Mouse (Mus musculus) CH12.LX (cell line): Measurements from ENCODE around the gene Sgtb. TPM values are rescaled to one million over a fixed set of nuclear protein-coding genes. Genes with fewer than 3 reads are reported as not detected.

ENCODE experiments used
- DNase-seq: peaks from one replicate; pipeline ENCODE4 v3.0.0-alpha.2; 2013; ENCODE audit errors: extremely low read depth
- H3K27ac ChIP-seq: 2 replicates; pipeline ENCODE4 v1.5.1; 2012; ENCODE audit warnings: low read depth, mild to moderate bottlenecking, control low read depth, moderate library complexity; ENCODE audit not compliant: insufficient read depth
- H3K27me3 ChIP-seq: replicated peaks from 2 replicates; pipeline ENCODE3; 2012; ENCODE audit warnings: inconsistent platforms
- H3K36me3 ChIP-seq, 2 experiments: replicated peaks in 1 of 2; 2 replicates each; pipeline versions ENCODE3 to v1.6.1; 2012; ENCODE audit warnings: inconsistent platforms in 1 of 2, low read length in 1 of 2, mild to moderate bottlenecking in 1 of 2, mixed read lengths in 1 of 2, moderate library complexity in 1 of 2; ENCODE audit not compliant: control insufficient read depth in 1 of 2, insufficient read depth in 1 of 2
- H3K4me1 ChIP-seq, 2 experiments: 2 replicates each; pipeline ENCODE4 v1.6.1; 2012; ENCODE audit warnings: inconsistent platforms in 1 of 2, moderate library complexity in 1 of 2; ENCODE audit not compliant: insufficient read depth in 2 of 2, control insufficient read depth in 1 of 2
- H3K4me2 ChIP-seq: 2 replicates; pipeline ENCODE4 v1.6.1; 2012; ENCODE audit warnings: low read depth, mild to moderate bottlenecking, control low read depth; ENCODE audit not compliant: poor library complexity, insufficient read depth, severe bottlenecking
- H3K4me3 ChIP-seq, 3 experiments: fragments of 150-350 bp in 1 of 3; sonication (generic) in 1 of 3; replicated peaks in 1 of 3; 2 replicates each; pipeline versions ENCODE3 to v1.5.1; 2011 to 2012; ENCODE audit warnings: low read depth in 2 of 3, low read length in 2 of 3, mild to moderate bottlenecking in 2 of 3, moderate library complexity in 2 of 3, control low read depth in 1 of 3, improper control_type of control experiment in 1 of 3, inconsistent platforms in 1 of 3, mixed read lengths in 1 of 3; ENCODE audit not compliant: poor library complexity in 1 of 3
- H3K79me2 ChIP-seq: replicated peaks from 2 replicates; pipeline ENCODE4 v1.6.1; 2012; ENCODE audit warnings: mild to moderate bottlenecking, moderate library complexity; ENCODE audit not compliant: control insufficient read depth, poor library complexity, insufficient read depth, severe bottlenecking; ENCODE audit errors: extremely low read depth
- H3K9ac ChIP-seq: 2 replicates; pipeline ENCODE4 v1.6.1; 2012; ENCODE audit warnings: low read depth, mild to moderate bottlenecking, control low read depth, moderate library complexity; ENCODE audit not compliant: insufficient read depth
- H3K9me3 ChIP-seq: replicated peaks from 2 replicates; pipeline ENCODE3; 2012; ENCODE audit warnings: low read length, inconsistent platforms, mixed read lengths
- CTCF ChIP-seq, 2 experiments: IDR thresholded peaks in 1 of 2; conservative IDR thresholded peaks in 1 of 2; 2 replicates each; pipeline ENCODE4 v1.5.1; 2011 to 2012; ENCODE audit warnings: low read depth in 2 of 2, low read length in 2 of 2, improper control_type of control experiment in 1 of 2, inconsistent platforms in 1 of 2, mild to moderate bottlenecking in 1 of 2, moderate library complexity in 1 of 2
- ELF1 ChIP-seq: IDR thresholded peaks from 2 replicates; pipeline ENCODE4 v1.6.1; 2014; ENCODE audit warnings: low read depth, mild to moderate bottlenecking, inconsistent platforms, low read length, improper control_type of control experiment
- EP300 ChIP-seq: IDR thresholded peaks from 2 replicates; pipeline ENCODE4 v1.6.1; 2011; ENCODE audit warnings: low read length, improper control_type of control experiment
- ETS1 ChIP-seq: conservative IDR thresholded peaks from 2 replicates; pipeline ENCODE4 v1.6.1; 2012; ENCODE audit warnings: low read depth, mild to moderate bottlenecking, inconsistent platforms, low read length, improper control_type of control experiment, moderate library complexity
- HCFC1 ChIP-seq: IDR thresholded peaks from 2 replicates; pipeline ENCODE4 v1.6.1; 2012; ENCODE audit warnings: low read depth, mild to moderate bottlenecking, inconsistent platforms, low read length, improper control_type of control experiment
- KAT2A ChIP-seq: IDR thresholded peaks from 2 replicates; pipeline ENCODE4 v1.6.1; 2012; ENCODE audit warnings: low read length, improper control_type of control experiment, inconsistent platforms; ENCODE audit not compliant: insufficient replicate concordance
- MAFK ChIP-seq: IDR thresholded peaks from 2 replicates; pipeline ENCODE4 v1.6.1; 2011; ENCODE audit warnings: low read length, improper control_type of control experiment; ENCODE audit not compliant: insufficient replicate concordance
- MAZ ChIP-seq: IDR thresholded peaks from 2 replicates; pipeline ENCODE4 v1.6.1; 2012; ENCODE audit warnings: low read depth, mild to moderate bottlenecking, inconsistent platforms, low read length, improper control_type of control experiment, moderate library complexity
- MEF2A ChIP-seq: IDR thresholded peaks from 2 replicates; pipeline ENCODE4 v1.6.1; 2014; ENCODE audit warnings: low read depth, mild to moderate bottlenecking, inconsistent platforms, low read length, improper control_type of control experiment, borderline replicate concordance
- NRF1 ChIP-seq: IDR thresholded peaks from 2 replicates; pipeline ENCODE4 v1.6.1; 2014; ENCODE audit warnings: low read depth, mild to moderate bottlenecking, inconsistent platforms, low read length, improper control_type of control experiment, moderate library complexity
- POLR2AphosphoS2 ChIP-seq: IDR thresholded peaks from 2 replicates; pipeline ENCODE4 v1.6.1; 2011; ENCODE audit warnings: low read depth, low read length, improper control_type of control experiment
- RAD21 ChIP-seq: IDR thresholded peaks from 2 replicates; pipeline ENCODE4 v1.6.1; 2011; ENCODE audit warnings: low read depth, mild to moderate bottlenecking, low read length, improper control_type of control experiment, moderate library complexity
- RCOR1 ChIP-seq: conservative IDR thresholded peaks from 2 replicates; pipeline ENCODE4 v1.6.1; 2012; ENCODE audit warnings: low read depth, mild to moderate bottlenecking, inconsistent platforms, low read length, improper control_type of control experiment
- SMC3 ChIP-seq: IDR thresholded peaks from 2 replicates; pipeline ENCODE4 v1.6.1; 2011; ENCODE audit warnings: low read depth, low read length, improper control_type of control experiment
- TCF12 ChIP-seq: IDR thresholded peaks from 2 replicates; pipeline ENCODE4 v1.6.1; 2014; ENCODE audit warnings: low read depth, mild to moderate bottlenecking, inconsistent platforms, low read length, improper control_type of control experiment
- ZKSCAN1 ChIP-seq: IDR thresholded peaks from 2 replicates; pipeline ENCODE4 v1.6.1; 2012; ENCODE audit warnings: low read depth, inconsistent platforms, low read length, improper control_type of control experiment, borderline replicate concordance
- dilution Hi-C: fragments of 300-500 bp; cut with MboI; formaldehyde crosslinking; loops from 2 replicates; pipeline ENCODE4 v1.14.3; 2020; ENCODE audit warnings: low sequenced_read_pairs; ENCODE audit not compliant: extremely low pct_unique_long_range_greater_than_20kb, extremely low pct_ligation_motif_present
- in situ Hi-C: fragments of 300-500 bp; cut with MboI; formaldehyde crosslinking; loops from 3 replicates; pipeline ENCODE4 v1.14.3; 2019; ENCODE audit warnings: low sequenced_read_pairs, low pct_ligation_motif_present, low pct_unique_long_range_greater_than_20kb, mixed read lengths
- polyA plus RNA-seq: library from polyadenylated mRNA; unstranded; fragments of >175 nt; gene quantifications from 2 replicates; pipeline ENCODE4 v1.2.1, GENCODE M21; 2012; ENCODE audit warnings: low read depth; ENCODE audit not compliant: insufficient read length
- total RNA-seq, 2 experiments: library from RNA; depleted of rRNA; stranded (reverse); fragments of 300-350 nt in 1 of 2; fragments of >200 nt in 1 of 2; gene quantifications; 2 replicates each; pipeline ENCODE4 v1.2.3; 2012 to 2014

The Sgtb gene
- total and polyA plus RNA-seq, 3 experiments = 3.1 to 5.0 (median 3.5) TPM

GRCm38 (mm10) chr13:104134510-104135085 lies 25.1 kb downstream of the Sgtb start:
- peaks cover 0 to 3% of the 10 kb centered on the region in 2 experiments; a peak in 1 of 4 replicates for H3K4me1 ChIP-seq
- H3K27me3 ChIP-seq = no peaks in the 10 kb centered on the region
- H3K79me2 ChIP-seq = no peaks in the 10 kb centered on the region
- no peak overlapping the region for H3K27ac ChIP-seq
- in situ Hi-C loops = no loop called here
- no peak overlapping the region for H3K4me2 ChIP-seq
- peaks cover 8 to 46% of the 10 kb centered on the region in 2 experiments for H3K36me3 ChIP-seq
- TF ChIP-seq MEF2A = no peak
- TF ChIP-seq ZKSCAN1 = no peak
- TF ChIP-seq KAT2A = no peak
- TF ChIP-seq POLR2AphosphoS2 = no peak
- TF ChIP-seq TCF12 = no peak
- TF ChIP-seq ELF1 = no peak
- TF ChIP-seq MAFK = no peak
- no peak for TF ChIP-seq MAZ
- TF ChIP-seq, all 38 proteins: peak for 0
- no peak for DNase-seq
- dilution Hi-C loops = no loop called here
- Histone ChIP-seq H3K9ac (no peak overlapping the region), H3K9me3 (no peaks in the 10 kb centered on the region), H3K4me3 (no peak overlapping the region)

GRCm38 (mm10) chr13:104139369-104140209 lies 30.0 kb downstream of the Sgtb start:
- Histone ChIP-seq H3K4me2 (no peak overlapping the region), H3K9ac (no peak overlapping the region), H3K4me3 (no peak overlapping the region), H3K4me1 (peaks cover 0 to 6% of the 10 kb centered on the region in 2 experiments; a peak in 1 of 4 replicates), H3K79me2 (no peaks in the 10 kb centered on the region), H3K27ac (no peak overlapping the region), H3K36me3 (peaks cover 30 to 67% of the 10 kb centered on the region in 2 experiments), H3K27me3 (no peaks in the 10 kb centered on the region), H3K9me3 (no peaks in the 10 kb centered on the region)
- dilution Hi-C loops = no loop called here
- in situ Hi-C loops = no loop called here
- peak; percentile 77 for DNase-seq
- TF ChIP-seq HCFC1 (peak; percentile 65), NRF1 (no peak), CTCF (conservative IDR thresholded peaks at IDR 0.05 in 1 of 2, IDR thresholded peaks at IDR 0.05 in 1 of 2; ENCODE audit: low read depth in 2 of 2, low read length in 2 of 2) (peak; percentile 74 to 82), EP300 (no peak), RAD21 (peak; percentile 32), ETS1 (0 out of 2 replicates have a peak, but pooled peaks have one; percentile 10), ELF1 (peak; percentile 63), RCOR1 (no peak), SMC3 (peak; percentile 39)
